In genomic region chr1:60563021-60563420, GRCm38 (mm10) we compare ENCODE assay signal across 20 mouse cellular contexts.
"Had no signal": no experiment of that assay in that cellular context is flagged by ENCODE, and none has a peak within 500 bp of the region (broad histone marks: within the 10 kb centered on the region; RNA-seq: fewer than 3 reads in every experiment).

No protein-coding gene starts in this region.

- H3K9ac ChIP-seq: heart, embryonic 12.5 days; heart, embryonic 15.5 days; hindbrain, embryonic 12.5 days; hindbrain, embryonic 14.5 days; intestine, embryonic 15.5 days; limb, embryonic 12.5 days; liver, embryonic 14.5 days had no signal

- H3K36me3 ChIP-seq: intestine, embryonic 15.5 days; limb, embryonic 12.5 days had no signal

- H3K4me3 ChIP-seq: gastrocnemius, adult 2 months; heart, embryonic 10.5 days; heart, embryonic 12.5 days; heart, embryonic 15.5 days; hindbrain, embryonic 10.5 days; hindbrain, embryonic 12.5 days; intestine, embryonic 15.5 days; layer of hippocampus, adult 2 months; left cerebral cortex, adult 2 months; limb, embryonic 10.5 days; limb, embryonic 12.5 days had no signal

- H3K27me3 ChIP-seq: heart, embryonic 12.5 days; heart, embryonic 15.5 days; hindbrain, embryonic 12.5 days; intestine, embryonic 15.5 days; limb, embryonic 12.5 days had no signal

- DNase-seq: gastrocnemius, adult 2 months; gastrocnemius, postnatal 10 days; gastrocnemius, postnatal 25 days; heart, adult 18-20 months; heart, postnatal 4 days; kidney, adult 18-20 months; kidney, postnatal 10 days; kidney, postnatal 4 days had no signal

- H3K27ac ChIP-seq: gastrocnemius, adult 2 months; heart, embryonic 10.5 days; heart, embryonic 15.5 days; hindbrain, embryonic 10.5 days; hindbrain, embryonic 12.5 days; hindbrain, embryonic 14.5 days; intestine, embryonic 15.5 days; layer of hippocampus, adult 2 months; left cerebral cortex, adult 2 months; limb, embryonic 10.5 days; limb, embryonic 12.5 days; liver, embryonic 14.5 days had no signal

- H3K4me1 ChIP-seq: intestine, embryonic 15.5 days had no signal
